Mouse (Mus musculus): ENCODE data around the gene Cidec. TPM values are rescaled to one million over a fixed set of nuclear protein-coding genes. Genes with fewer than 3 reads are reported as not detected.

Gene Cidec
- polyA plus RNA-seq, 1 experiment from 2014 or later: not detected

DNA sequence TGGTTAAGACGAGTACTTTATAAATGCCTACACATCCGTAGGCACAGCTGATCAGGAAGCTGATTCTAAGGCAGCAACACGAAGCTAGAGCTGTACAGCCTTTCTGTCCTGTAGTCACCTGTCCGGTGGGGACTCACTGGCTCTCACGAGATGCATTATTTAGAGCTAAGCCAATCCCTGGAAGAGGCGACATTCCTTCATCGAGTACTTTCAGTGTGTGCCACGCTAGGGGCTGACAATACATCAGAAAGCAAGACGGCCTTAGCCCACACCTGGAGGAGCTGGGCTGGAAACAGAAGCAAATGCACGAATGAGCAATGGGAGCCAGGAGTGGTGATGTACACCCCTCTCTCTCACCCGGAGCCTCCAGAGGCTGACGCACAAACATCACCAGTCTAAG is 1.6 kb upstream of the Cidec start:
- H3K27ac ChIP-seq: no peak overlapping the region
- whole genome bisulfite sequencing (ENCODE audit: missing documents): 90% methylated on average over 12 of the region's 12 CpGs
- no peaks in the 10 kb centered on the region for H3K36me3 ChIP-seq (ENCODE audit: inconsistent target)
- no peaks in the 10 kb centered on the region for H3K79me2 ChIP-seq (ENCODE audit: inconsistent target)
- no peak overlapping the region for H3K4me3 ChIP-seq (ENCODE audit: inconsistent target)

DNA sequence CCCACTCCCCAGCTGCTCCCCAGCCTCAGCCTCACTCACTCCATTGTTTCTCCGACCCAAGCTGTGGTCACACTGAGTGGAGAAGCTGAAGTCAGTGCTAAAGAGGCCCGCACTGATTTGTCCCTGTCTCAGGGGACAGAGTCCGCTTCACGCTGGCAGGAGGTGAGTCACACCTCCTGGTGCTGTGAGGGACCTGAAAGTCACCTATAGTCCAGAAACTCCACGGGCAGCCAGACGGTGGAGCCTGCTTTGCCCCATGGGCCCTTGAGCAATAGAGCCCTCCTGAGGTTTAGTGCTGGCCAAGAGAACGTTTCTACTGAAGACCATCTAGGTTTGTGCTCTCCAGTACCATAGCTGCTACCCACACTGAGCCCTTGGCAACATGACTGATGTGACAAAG is 869 bp downstream of the Cidec start:
- Histone ChIP-seq H3K79me2 (ENCODE audit: inconsistent target) (no peaks in the 10 kb centered on the region), H3K4me3 (ENCODE audit: inconsistent target) (no peak overlapping the region), H3K36me3 (ENCODE audit: inconsistent target) (no peaks in the 10 kb centered on the region), H3K27ac (no peak overlapping the region)
- WGBS (ENCODE audit: missing documents): 74% methylated on average over 7 of the region's 7 CpGs

DNA sequence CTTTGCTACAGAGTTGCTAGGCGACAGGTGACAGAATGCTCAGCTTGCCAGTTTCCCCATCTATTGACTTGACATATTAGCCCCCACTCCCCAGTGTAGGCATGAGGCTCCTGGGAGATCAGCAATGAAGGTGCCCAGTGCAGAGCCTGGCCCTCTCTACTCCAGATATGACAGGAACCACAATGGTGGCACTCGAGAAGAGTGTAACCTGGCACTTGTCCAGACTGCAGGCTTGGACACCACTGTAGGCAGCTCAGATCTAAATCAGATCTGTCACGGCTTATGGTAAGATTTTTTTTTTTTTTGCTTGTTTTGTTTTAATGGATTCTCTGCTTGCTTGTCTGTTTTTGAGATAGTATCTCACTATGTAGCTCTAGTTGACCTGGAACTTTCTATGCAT is 1.9 kb downstream of the Cidec start:
- no peak overlapping the region for H3K27ac ChIP-seq
- H3K36me3 ChIP-seq (ENCODE audit: inconsistent target): no peaks in the 10 kb centered on the region
- WGBS (ENCODE audit: missing documents): 79% methylated on average over 3 of the region's 3 CpGs
- H3K4me3 ChIP-seq (ENCODE audit: inconsistent target): no peak overlapping the region
- no peaks in the 10 kb centered on the region for H3K79me2 ChIP-seq (ENCODE audit: inconsistent target)

DNA sequence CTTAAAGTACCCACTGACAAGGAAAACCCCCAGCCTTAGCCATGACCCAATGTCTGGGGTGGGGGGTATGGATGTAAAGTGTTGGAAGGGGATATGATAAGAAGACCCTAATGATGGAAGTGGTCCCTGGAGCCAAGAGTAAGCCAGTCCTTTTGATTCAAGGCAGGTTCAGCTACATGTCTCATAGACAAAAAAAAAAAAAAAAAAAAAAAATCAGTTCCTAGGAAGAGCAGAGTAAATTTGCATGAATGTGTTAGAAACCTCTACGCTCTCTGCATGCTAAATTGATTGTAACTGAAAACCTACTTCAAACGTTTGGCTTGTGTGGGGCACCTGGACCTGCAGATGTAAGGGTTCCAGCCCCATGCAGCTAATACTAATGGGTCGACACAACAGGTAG is 3.8 kb downstream of the Cidec start:
- H3K36me3 ChIP-seq (ENCODE audit: inconsistent target): no peaks in the 10 kb centered on the region
- WGBS (ENCODE audit: missing documents): 75% methylated on average over 2 of the region's 3 CpGs
- no peak overlapping the region for H3K4me3 ChIP-seq (ENCODE audit: inconsistent target)
- no peaks in the 10 kb centered on the region for H3K79me2 ChIP-seq (ENCODE audit: inconsistent target)
- no peak overlapping the region for H3K27ac ChIP-seq

DNA sequence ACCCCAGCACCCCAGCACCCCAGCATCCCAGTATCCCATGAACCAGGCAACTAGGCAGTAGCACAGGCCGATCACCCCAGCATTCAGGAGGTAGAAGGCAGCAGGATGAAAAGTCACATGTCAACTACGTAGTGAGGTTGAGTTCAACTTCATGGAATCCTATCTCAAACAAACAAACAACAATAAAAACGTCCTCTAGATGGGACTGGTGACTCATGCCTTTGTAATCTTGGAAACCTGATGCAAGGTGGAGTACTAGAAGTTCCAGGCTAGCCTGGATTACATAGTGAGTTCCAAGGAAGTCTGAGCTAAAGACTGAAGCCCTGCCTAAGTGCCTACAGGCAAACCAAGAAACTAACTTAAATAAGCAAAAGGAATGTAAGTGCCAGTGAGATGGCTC is 4.7 kb downstream of the Cidec start:
- 75% methylated on average over 3 of the region's 3 CpGs for WGBS (ENCODE audit: missing documents)
- no peak overlapping the region for H3K4me3 ChIP-seq (ENCODE audit: inconsistent target)
- H3K36me3 ChIP-seq (ENCODE audit: inconsistent target): no peaks in the 10 kb centered on the region
- no peak overlapping the region for H3K27ac ChIP-seq
- H3K79me2 ChIP-seq (ENCODE audit: inconsistent target): no peaks in the 10 kb centered on the region

DNA sequence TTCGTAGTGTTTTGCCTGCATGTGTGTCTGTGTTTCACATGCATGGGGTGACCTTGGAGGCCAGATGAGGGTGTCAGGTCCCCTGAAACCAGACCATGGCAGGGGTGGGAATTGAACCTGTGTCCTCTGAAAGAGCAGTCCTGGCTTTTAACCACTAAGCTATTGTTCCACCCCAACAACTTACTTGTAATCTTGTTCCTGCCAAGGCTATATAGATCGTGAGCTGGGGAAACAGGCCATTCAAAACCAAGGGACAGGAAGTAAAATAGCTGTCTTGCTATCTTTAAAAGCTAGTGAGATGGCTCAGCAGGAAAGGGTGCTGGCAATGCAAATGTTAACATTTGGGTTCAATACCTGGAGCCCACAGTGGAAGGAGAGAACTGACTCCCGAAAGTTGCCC is 5.6 kb downstream of the Cidec start:
- no peaks in the 10 kb centered on the region for H3K79me2 ChIP-seq (ENCODE audit: inconsistent target)
- no peak overlapping the region for H3K27ac ChIP-seq
- no peaks in the 10 kb centered on the region for H3K36me3 ChIP-seq (ENCODE audit: inconsistent target)
- no peak overlapping the region for H3K4me3 ChIP-seq (ENCODE audit: inconsistent target)
- 43% methylated on average over 2 of the region's 3 CpGs for WGBS (ENCODE audit: missing documents)

DNA sequence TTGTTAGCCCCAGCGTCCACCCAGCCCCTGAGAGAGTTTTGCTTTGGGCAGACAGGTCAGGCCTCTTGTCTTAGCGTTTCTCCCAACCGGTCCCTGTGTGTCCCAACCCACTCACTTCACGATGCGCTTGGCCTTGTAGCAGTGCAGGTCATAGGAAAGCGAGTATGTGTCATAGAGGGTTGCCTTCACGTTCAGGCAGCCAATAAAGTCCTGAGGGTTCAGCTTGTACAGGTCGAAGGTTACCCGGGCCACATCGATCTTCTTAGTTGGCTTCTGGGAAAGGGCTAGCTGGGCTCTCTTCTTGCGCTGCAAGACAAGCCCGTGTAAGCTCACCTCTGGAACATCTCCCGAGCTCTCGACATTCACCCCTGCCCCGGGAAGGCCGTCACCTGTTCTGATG is 7.6 kb downstream of the Cidec start:
- Histone ChIP-seq H3K27ac (no peak overlapping the region), H3K79me2 (ENCODE audit: inconsistent target) (no peaks in the 10 kb centered on the region), H3K4me3 (ENCODE audit: inconsistent target) (no peak overlapping the region), H3K36me3 (ENCODE audit: inconsistent target) (no peaks in the 10 kb centered on the region)
- 98% methylated on average over 16 of the region's 16 CpGs for WGBS (ENCODE audit: missing documents)

DNA sequence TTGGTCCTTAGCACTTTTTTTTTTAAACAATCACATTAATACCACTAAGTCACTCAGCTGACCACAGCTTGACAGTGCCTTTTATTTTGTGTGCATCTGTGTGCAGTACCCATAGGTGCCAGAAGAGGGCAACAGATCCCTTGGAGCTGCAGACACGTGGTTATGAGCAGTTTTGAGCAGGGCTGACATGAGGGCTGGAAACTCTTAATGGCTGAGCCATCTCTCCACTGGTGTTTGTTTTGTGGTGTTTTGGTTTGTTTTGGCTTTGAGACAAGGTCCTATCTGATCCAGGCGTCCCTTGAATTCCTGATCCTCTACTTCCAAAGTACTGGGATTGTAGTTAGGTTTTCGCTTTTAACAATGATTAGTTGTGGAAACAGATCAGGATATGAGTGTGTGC is 8.2 kb downstream of the Cidec start:
- Histone ChIP-seq H3K27ac (no peak overlapping the region), H3K4me3 (ENCODE audit: inconsistent target) (no peak overlapping the region), H3K79me2 (ENCODE audit: inconsistent target) (no peaks in the 10 kb centered on the region), H3K36me3 (ENCODE audit: inconsistent target) (no peaks in the 10 kb centered on the region)
- WGBS (ENCODE audit: missing documents): 77% methylated on average over 3 of the region's 3 CpGs

DNA sequence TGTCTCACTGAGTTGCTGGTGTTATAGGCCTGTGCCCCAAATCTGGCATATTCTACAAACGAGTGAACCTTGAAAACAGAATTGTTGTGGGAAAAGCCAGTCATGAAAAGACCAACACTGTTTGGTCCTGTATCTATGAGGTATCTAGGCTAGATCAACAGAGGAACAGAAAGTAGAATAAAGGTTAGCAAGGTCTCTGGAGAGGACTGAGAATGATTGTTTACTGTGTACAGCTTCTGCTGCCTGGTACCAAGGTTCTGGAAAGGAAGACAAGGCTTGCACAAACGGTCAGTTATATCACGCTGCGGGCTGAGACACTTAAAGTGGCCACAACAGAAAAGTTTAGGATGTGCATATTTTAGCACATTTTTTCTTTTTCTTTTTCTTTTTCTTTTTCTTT is 8.9 kb downstream of the Cidec start:
- Histone ChIP-seq H3K4me3 (ENCODE audit: inconsistent target) (no peak overlapping the region), H3K27ac (no peak overlapping the region), H3K79me2 (ENCODE audit: inconsistent target) (no peaks in the 10 kb centered on the region), H3K36me3 (ENCODE audit: inconsistent target) (no peaks in the 10 kb centered on the region)
- WGBS (ENCODE audit: missing documents): 87% methylated on average over 4 of the region's 4 CpGs

DNA sequence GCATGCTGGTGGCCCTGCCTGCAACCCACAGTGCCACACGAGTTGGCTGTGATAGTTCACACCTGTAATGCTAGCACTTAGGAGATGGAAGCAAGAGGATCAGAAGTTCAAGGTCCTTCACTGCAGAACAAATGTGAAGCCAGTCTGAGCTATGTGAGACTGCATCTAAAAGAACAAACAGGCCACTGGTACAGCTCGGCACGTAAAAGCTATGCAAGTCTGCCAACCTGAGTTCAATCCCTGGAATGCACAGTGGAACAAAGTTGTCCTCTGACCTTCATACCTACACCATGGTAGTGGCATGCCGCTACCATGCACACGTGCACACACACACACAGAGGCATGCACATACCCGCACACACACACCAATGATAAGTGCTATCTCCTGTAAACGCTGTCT is 11.4 kb downstream of the Cidec start:
- Histone ChIP-seq H3K4me3 (ENCODE audit: inconsistent target) (no peak overlapping the region), H3K79me2 (ENCODE audit: inconsistent target) (no peaks in the 10 kb centered on the region), H3K36me3 (ENCODE audit: inconsistent target) (no peaks in the 10 kb centered on the region), H3K27ac (no peak overlapping the region)
- WGBS (ENCODE audit: missing documents): 88% methylated on average over 7 of the region's 7 CpGs

DNA sequence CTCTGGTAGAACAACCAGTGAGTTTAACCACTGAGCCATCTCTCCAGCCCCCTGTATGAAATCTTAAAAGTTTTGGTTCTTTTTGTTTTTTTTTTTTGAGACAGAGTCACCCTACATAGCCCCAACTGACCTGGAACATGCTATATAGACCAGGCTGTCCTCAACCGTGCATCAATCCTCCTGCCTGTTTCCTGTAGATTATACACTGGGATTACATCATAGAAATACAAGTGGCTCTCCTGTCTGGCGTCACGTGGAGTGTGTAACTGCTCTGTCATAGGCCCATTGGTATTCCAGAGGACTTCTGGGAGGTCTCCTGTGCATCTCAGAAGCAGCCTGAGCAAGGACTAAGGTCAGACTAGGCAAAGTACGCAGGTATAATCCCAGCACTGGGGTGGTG is 12.6 kb downstream of the Cidec start:
- WGBS (ENCODE audit: missing documents): 40% methylated on average over 4 of the region's 4 CpGs
- H3K27ac ChIP-seq: no peak overlapping the region
- H3K36me3 ChIP-seq (ENCODE audit: inconsistent target): no peaks in the 10 kb centered on the region

DNA sequence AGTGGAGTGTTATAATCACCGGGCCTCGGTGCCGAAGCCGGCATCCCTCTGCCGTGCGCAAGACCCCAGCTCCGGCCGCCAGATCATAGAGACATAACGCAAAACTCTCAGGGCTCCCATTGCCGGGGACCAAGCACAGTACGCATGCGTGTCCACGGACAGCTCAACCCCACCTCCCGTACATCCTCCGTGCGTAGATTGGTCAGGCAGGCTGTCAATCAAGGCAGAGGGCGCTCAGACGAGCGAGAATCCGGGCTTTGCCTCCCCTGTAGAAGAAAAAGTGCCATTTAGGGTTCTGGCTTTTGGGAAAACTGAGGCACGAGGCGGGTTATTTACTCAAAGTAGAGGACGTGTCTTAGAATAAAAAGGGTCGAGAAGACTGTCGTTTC is 16.4 kb downstream of the Cidec start, which contains the start of gene Rpusd3:
Gene Rpusd3 (minus strand): TSS at position 142 of the 389 bp plus-strand sequence.
- 0 out of 2 replicates have a peak within 1 kb of the TSS, but pooled peaks have one; percentile 10 for H3K27ac ChIP-seq
- no peaks in the 10 kb centered on the region for H3K79me2 ChIP-seq (ENCODE audit: inconsistent target)
- no peaks in the 10 kb centered on the region for H3K36me3 ChIP-seq (ENCODE audit: inconsistent target)
- peak within 1 kb of the TSS; percentile 65 for H3K4me3 ChIP-seq (ENCODE audit: inconsistent target)
- under 1% methylated on average over 25 of the region's 25 CpGs for WGBS (ENCODE audit: missing documents)

More for the DNA sequence above, 12.6 kb downstream of the Cidec start:
- Histone ChIP-seq H3K79me2 (ENCODE audit: inconsistent target) (no peaks in the 10 kb centered on the region), H3K4me3 (ENCODE audit: inconsistent target) (no peak overlapping the region)

DNA sequence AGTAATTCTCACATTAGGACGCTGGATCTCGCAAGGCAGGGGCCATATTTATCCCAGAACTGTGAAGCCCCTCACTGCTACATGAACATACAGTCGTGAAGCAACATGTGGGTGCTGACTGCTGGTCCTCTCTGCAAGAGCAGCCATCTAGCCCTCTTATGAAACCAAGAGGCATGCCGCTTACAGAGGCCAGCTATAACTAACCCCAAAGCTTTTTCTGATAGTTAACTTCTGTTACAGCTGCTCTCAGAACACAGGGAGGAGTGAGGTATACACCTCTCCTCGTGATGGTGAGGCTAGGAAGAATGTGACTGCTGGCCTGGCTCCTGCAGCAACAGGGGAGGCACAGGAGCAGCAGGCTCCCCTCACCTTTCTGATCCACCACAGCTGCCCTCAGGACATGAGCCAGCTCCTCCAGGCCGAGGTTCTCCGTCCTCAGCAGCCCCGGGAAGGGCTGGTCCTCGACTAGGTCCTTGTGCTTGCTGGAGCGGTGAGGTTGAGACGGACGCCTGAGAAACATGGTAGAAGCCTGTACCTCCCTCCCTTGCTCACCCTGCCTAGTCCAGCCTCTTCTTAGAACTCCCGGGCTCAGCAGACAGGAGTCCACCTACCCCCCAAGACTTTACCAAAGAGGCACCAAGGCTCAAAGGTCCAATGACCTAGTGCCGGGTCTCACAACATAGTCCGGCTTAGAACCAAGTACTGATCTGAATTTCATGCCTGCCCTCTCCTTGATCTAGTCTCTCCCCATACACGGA is 16.9 kb downstream of the Cidec start:
- Histone ChIP-seq H3K27ac (0 out of 2 replicates have a peak overlapping the region, but pooled peaks have one; percentile 10), H3K36me3 (ENCODE audit: inconsistent target) (peaks cover 1% of the 10 kb centered on the region; the same call in 1 of the 2 replicates), H3K4me3 (ENCODE audit: inconsistent target) (peak overlapping the region; percentile 65), H3K79me2 (ENCODE audit: inconsistent target) (no peaks in the 10 kb centered on the region)
- 12% methylated on average over 16 of the region's 16 CpGs for WGBS (ENCODE audit: missing documents)

DNA sequence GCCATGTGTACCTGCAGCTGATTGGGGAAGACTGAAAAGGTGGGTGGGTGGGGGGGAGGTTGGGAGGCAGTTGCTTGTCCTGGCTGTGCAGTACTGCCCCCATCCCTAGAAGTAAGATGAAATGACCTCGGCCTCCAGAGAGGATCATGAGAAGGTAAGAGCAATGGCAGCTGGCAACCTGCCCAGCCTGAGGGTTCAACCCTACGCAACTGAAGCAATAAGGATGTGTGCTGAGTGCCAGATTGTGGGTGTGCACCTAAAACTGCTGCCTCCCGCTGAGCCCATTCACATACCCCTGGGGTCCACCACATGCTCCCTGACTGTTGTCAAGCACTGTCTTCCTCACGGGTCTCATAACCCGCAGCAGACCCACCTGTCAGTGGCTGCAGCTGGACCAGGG is 19.1 kb downstream of the Cidec start:
- H3K79me2 ChIP-seq (ENCODE audit: inconsistent target): no peaks in the 10 kb centered on the region
- H3K4me3 ChIP-seq (ENCODE audit: inconsistent target): no peak overlapping the region
- peaks cover 10% of the 10 kb centered on the region; the same call in 1 of the 2 replicates for H3K36me3 ChIP-seq (ENCODE audit: inconsistent target)
- no peak overlapping the region for H3K27ac ChIP-seq
- WGBS (ENCODE audit: missing documents): 88% methylated on average over 5 of the region's 5 CpGs

DNA sequence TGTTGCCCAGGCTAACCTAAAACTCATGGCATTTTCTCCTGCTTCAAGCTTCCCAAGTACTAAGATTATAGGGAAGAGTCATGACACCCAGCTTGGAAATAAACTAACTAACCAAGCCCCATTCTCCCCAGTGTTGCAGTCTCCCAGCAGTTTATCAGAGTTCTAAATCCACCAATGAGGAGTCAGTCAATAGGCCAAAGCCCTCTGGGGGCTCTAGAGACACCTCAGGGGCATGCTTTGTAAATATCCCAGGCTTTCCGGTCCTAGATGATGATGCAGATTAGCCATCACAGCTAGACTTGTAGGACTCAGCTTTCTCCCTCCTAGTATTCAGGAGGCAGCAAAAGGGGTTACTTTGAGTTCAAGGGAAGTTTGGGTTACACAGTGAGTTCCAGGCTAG is 25.6 kb downstream of the Cidec start:
- Histone ChIP-seq H3K27ac (no peak overlapping the region), H3K36me3 (ENCODE audit: inconsistent target) (peaks cover 69% of the 10 kb centered on the region), H3K4me3 (ENCODE audit: inconsistent target) (no peak overlapping the region), H3K79me2 (ENCODE audit: inconsistent target) (no peaks in the 10 kb centered on the region)
- 90% methylated on average over 1 of the region's 1 CpGs for WGBS (ENCODE audit: missing documents)

DNA sequence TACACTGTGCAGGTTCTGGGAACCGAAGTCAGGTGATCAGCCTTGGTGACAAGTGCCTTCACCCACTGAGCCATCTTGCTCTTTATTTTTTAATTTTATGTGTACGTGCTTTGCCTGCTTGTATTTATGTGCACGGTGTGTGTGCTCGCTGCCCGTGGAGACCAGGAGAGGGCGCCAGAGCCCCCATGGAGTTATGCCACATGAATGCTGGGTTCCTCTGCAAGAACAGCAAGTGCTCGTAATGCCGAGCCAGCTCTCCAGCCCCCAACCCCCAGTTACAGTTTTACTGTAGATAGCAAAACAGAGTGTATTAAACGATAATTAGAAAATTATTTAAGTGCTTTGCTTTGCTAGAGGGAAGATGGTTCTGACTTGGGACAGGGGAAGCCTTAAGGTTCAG is 28.9 kb downstream of the Cidec start:
- H3K27ac ChIP-seq: no peak overlapping the region
- no peak overlapping the region for H3K4me3 ChIP-seq (ENCODE audit: inconsistent target)
- peaks cover 63% of the 10 kb centered on the region for H3K36me3 ChIP-seq (ENCODE audit: inconsistent target)
- 95% methylated on average over 9 of the region's 9 CpGs for WGBS (ENCODE audit: missing documents)
- no peaks in the 10 kb centered on the region for H3K79me2 ChIP-seq (ENCODE audit: inconsistent target)
